Mouse (Mus musculus): ENCODE measurements at regions not wholly inside any gene's neighbourhood (a gene's known extent, or its start where the extent isn't known, plus 50 kb on each side); places are given as distances from the start of the nearest gene placed in this dataset.

- no peak for DNase-seq (ENCODE audit: inconsistent ontology term)
Observed at GRCm38 (mm10) chr5:84934369-84934768, 517.2 kb upstream of the Epha5 start.

- peak; percentile 63 for DNase-seq (ENCODE audit: inconsistent ontology term)
Observed at GRCm38 (mm10) chr5:84917631-84918292, 500.6 kb upstream of the Epha5 start.

- no peak for DNase-seq (ENCODE audit: inconsistent ontology term)
Observed at GRCm38 (mm10) chr5:84901669-84902068, 484.5 kb upstream of the Epha5 start.

GRCm38 (mm10) chr5:84897535-84897934, 480.4 kb upstream of the Epha5 start:
- DNase-seq (ENCODE audit: inconsistent ontology term) = no peak

GRCm38 (mm10) chr5:84853622-84854021, 436.4 kb upstream of the Epha5 start:
- DNase-seq (ENCODE audit: inconsistent ontology term) = no peak

DNA sequence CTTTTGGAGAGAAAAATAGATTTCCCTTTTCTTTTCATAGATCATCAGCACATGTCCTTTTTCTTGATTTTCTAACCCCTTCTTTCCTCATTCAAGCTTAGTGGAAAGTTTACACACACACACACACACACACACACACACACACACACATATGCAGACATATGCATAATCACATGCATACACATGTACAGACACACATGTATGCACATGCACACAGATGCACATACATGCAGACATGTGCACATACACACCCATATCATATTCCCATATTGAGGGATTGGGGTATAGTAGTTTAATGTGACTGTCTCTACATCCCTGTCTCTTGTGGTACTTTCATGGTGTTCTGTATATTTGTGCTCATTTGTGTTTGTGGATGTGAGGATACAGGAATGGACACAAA, 432.0 kb upstream of the Epha5 start:
- DNase-seq (ENCODE audit: inconsistent ontology term) = no peak

GRCm38 (mm10) chr5:84848765-84849164, 431.6 kb upstream of the Epha5 start:
- peak; percentile 45 for DNase-seq (ENCODE audit: inconsistent ontology term)

GRCm38 (mm10) chr5:84811460-84811859, 394.3 kb upstream of the Epha5 start:
- DNase-seq (ENCODE audit: inconsistent ontology term) = peak; percentile 94

- no peak for DNase-seq (ENCODE audit: inconsistent ontology term)
Observed at GRCm38 (mm10) chr5:84810844-84811243, 393.7 kb upstream of the Epha5 start.

GRCm38 (mm10) chr5:84762618-84763017, 345.4 kb upstream of the Epha5 start:
- DNase-seq (ENCODE audit: inconsistent ontology term) = no peak

- DNase-seq (ENCODE audit: inconsistent ontology term) = peak; percentile 64
Observed at GRCm38 (mm10) chr5:84752053-84752452, 334.9 kb upstream of the Epha5 start.

DNA sequence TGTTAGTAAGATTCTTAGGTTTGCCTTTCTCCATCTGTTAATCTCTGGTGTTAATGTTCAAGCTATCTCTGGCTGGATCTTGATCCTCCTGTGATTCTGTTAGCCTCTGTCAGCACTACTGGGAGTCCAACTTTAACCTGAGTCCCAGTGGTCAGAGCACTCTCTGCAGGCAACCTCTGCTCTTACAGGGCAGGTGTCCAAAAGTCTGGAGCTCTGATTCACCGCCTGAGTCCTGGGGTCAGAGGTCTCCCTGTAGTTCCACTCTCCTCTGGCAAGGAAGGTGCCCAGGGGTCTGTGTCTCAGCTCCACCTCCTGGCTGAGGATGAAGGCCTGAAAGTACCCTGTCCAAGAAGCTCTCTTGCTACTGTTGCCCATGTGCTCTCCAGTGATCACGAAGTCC, 288.3 kb upstream of the Epha5 start:
- DNase-seq (ENCODE audit: inconsistent ontology term) = no peak

DNA sequence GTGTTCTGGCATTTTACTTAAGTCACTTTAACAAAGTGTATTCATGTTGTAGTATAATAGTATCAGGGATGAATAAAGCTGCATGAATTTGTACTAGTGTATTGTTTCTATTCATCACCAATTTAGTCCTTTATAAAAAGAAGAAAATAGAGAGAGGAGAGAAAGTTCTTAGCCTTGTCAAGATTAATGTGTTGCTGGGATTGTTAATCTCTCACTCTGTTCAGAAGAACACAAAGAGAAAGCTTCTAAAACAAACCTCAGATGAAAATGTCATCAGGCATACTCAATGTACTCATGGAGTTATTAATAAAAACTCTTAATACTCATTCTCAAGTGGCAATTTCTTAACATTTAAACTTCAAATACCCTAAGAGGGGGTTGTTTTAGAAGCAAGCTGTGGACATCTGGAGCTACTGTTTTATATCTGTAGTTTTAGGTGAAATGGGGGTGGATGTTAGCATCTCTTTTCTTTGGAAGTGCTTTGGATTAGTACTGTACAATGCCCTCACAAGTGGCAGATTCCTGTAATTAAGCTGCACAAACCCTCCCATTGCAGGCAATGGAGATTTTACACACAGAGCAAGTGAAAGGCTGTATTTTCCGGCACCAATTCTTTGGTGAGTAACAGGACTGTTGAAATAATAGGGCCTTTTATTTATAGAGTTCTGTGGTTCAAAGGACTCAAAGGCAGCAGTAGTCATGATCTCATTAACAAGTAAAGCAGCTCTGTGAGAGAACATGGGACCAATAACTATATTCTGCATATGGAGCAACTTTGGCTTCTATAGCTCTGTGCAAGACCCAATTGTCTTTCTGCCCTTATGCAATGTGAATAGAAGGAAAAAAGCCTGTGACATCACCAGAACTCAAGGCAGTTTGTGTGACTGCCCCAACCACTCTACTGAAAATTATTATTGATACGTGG, 273.4 kb upstream of the Epha5 start:
- peak; percentile 49 for DNase-seq (ENCODE audit: inconsistent ontology term)

DNA sequence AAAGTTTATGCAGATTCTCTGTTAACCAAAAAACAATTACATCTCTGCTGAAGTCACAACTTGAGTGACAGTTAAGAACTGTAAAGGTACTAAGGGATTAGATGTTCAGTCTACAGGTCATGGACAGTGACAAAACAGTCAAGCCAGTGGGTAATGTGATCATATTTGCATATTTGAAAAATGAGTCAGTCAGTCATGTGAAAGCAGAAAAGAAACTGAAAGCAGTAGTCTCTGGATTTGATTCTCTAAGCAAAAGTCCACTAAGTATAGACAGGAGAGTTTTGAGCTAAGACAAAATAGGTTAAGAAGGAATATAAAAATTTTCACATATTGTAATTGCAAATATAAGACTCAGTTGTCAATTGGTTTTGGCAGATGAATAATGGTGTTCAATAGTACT, 270.4 kb upstream of the Epha5 start:
- DNase-seq (ENCODE audit: inconsistent ontology term) = peak; percentile 33

- no peak for DNase-seq (ENCODE audit: inconsistent ontology term)
Observed at GRCm38 (mm10) chr5:84655171-84655570, 238.0 kb upstream of the Epha5 start.

DNA sequence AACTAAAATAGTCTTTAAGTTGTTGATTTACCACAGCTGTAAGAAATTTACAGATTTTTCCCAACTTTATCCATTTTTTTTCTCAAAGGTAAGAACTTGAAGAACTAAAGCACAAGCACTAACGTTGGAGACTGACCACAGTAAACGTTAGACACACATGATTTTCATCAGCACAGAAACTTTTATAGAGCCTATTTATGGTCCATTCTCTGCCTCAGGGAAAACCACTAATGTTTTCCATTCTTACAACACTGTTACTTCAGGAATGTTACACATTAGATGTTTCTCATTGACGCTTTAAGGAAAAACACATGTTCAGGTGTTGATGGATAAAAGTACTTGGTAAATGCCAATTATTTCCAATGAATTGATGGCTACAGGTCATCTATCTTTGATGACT, 218.3 kb upstream of the Epha5 start:
- DNase-seq (ENCODE audit: inconsistent ontology term) = no peak

GRCm38 (mm10) chr5:84632851-84633250, 215.7 kb upstream of the Epha5 start:
- DNase-seq (ENCODE audit: inconsistent ontology term) = no peak

GRCm38 (mm10) chr5:84618194-84618593, 201.0 kb upstream of the Epha5 start:
- DNase-seq (ENCODE audit: inconsistent ontology term) = no peak

- DNase-seq (ENCODE audit: inconsistent ontology term) = no peak
Observed at GRCm38 (mm10) chr5:84608683-84609082, 191.5 kb upstream of the Epha5 start.

- no peak for DNase-seq (ENCODE audit: inconsistent ontology term)
Observed at GRCm38 (mm10) chr5:84565311-84565946, 148.2 kb upstream of the Epha5 start.

DNA sequence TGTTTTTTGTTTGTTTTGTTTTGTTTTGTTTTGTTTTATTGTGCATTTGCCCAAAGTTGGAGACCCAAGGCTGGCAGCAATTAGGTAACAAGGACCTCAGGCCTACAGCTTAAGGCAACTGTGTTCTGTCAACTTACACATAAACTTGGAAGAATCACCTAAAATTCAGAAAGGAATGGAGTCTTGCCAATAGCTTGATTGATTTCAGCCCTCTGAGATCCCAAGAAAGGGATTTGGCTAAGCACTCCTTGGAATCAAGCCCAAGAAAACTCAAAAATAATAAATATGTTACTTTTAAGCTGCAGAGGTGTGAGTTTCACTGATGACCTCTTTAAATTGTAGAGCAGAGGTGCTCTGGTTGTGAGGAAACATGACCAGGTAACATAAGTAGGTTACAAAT, 102.7 kb upstream of the Epha5 start:
- no peak for DNase-seq (ENCODE audit: inconsistent ontology term)

- no peak for DNase-seq (ENCODE audit: inconsistent ontology term)
Observed at GRCm38 (mm10) chr5:84510144-84510543, 93.0 kb upstream of the Epha5 start.

GRCm38 (mm10) chr5:84480978-84481377, 63.8 kb upstream of the Epha5 start:
- no peak for DNase-seq (ENCODE audit: inconsistent ontology term)
